Comparison of ENCODE assay signal across 19 mouse cellular contexts in genomic region chr2:91832227-91832626, GRCm38 (mm10).
A peak's percentile ranks its signal among the peaks of the same experiment; 100 is the strongest.
DNase-seq lines count a peak whose midpoint lies in the region; ATAC-seq and TF ChIP-seq lines count a peak whose summit lies in the region.
"Had no signal": no experiment of that assay in that cellular context is flagged by ENCODE, and none has a peak within 500 bp of the region (broad histone marks: within the 10 kb centered on the region; RNA-seq: fewer than 3 reads in every experiment).

No protein-coding gene starts in this region.

- H3K36me3 ChIP-seq in intestine, embryonic 16.5 days (ENCODE audit: control insufficient read depth, insufficient read depth, low read length): no peaks in the 10 kb centered on the region
- H3K36me3 ChIP-seq in kidney, embryonic 16.5 days (ENCODE audit: insufficient read depth, low read length): no peaks in the 10 kb centered on the region
- no peaks in the 10 kb centered on the region for H3K36me3 ChIP-seq in liver, postnatal 0 days (replicated peaks; ENCODE audit: insufficient read depth, low read length)
- no peaks in the 10 kb centered on the region for H3K36me3 ChIP-seq in thymus, adult 2 months (ENCODE audit: control insufficient read depth, insufficient read depth, low read length)
- H3K36me3 ChIP-seq: hindbrain, embryonic 12.5 days; limb, embryonic 15.5 days; neural tube, embryonic 13.5 days had no signal

- no peak for TF ChIP-seq CTCF in liver, postnatal 0 days (IDR thresholded peaks at IDR 0.05; ENCODE audit: low read depth)
- TF ChIP-seq CTCF in thymus, adult 2 months (IDR thresholded peaks at IDR 0.05; ENCODE audit: borderline replicate concordance, control insufficient read depth, extremely low read depth, insufficient read depth, low read length, poor library complexity): no peak

- peak; percentile 96 for ATAC-seq in intestine, embryonic 16.5 days
- peak; percentile 84; the same call in 1 of the 2 replicates for ATAC-seq in kidney, embryonic 16.5 days (ENCODE audit: low FRiP score, low TSS enrichment)
- ATAC-seq in liver, postnatal 0 days: peak; percentile 95
- ATAC-seq: forebrain, postnatal 0 days; Patski had no signal

- no peak overlapping the region for H3K4me3 ChIP-seq in intestine, embryonic 16.5 days (ENCODE audit: low read length)
- H3K4me3 ChIP-seq in kidney, embryonic 16.5 days (ENCODE audit: low read length): no peak overlapping the region
- H3K4me3 ChIP-seq in liver, postnatal 0 days (ENCODE audit: low read depth, low read length): no peak overlapping the region
- no peak overlapping the region for H3K4me3 ChIP-seq in thymus, adult 2 months (ENCODE audit: control insufficient read depth, insufficient read depth, low read length)
- H3K4me3 ChIP-seq: hindbrain, embryonic 12.5 days; layer of hippocampus, adult 2 months; left cerebral cortex, adult 2 months; limb, embryonic 15.5 days; neural tube, embryonic 13.5 days had no signal

- no peaks in the 10 kb centered on the region for H3K9me3 ChIP-seq in intestine, embryonic 16.5 days (ENCODE audit: control insufficient read depth, low read length)
- H3K9me3 ChIP-seq in kidney, embryonic 16.5 days (ENCODE audit: low read length): no peaks in the 10 kb centered on the region
- no peaks in the 10 kb centered on the region for H3K9me3 ChIP-seq in liver, postnatal 0 days (ENCODE audit: low read length)
- H3K9me3 ChIP-seq: hindbrain, embryonic 12.5 days; limb, embryonic 15.5 days; neural tube, embryonic 13.5 days had no signal

- H3K27me3 ChIP-seq in intestine, embryonic 16.5 days (replicated peaks; ENCODE audit: control insufficient read depth, insufficient read depth, low read length): no peaks in the 10 kb centered on the region
- H3K27me3 ChIP-seq in kidney, embryonic 16.5 days (ENCODE audit: insufficient read depth, low read length): no peaks in the 10 kb centered on the region
- H3K27me3 ChIP-seq in liver, postnatal 0 days (ENCODE audit: insufficient read depth, low read length): no peaks in the 10 kb centered on the region
- H3K27me3 ChIP-seq in thymus, adult 2 months (ENCODE audit: control insufficient read depth, insufficient read depth, low read length): no peaks in the 10 kb centered on the region
- H3K27me3 ChIP-seq: hindbrain, embryonic 12.5 days; limb, embryonic 15.5 days; neural tube, embryonic 13.5 days; Patski had no signal

- H3K4me1 ChIP-seq in intestine, embryonic 16.5 days (ENCODE audit: control insufficient read depth, insufficient read depth, low read length): peaks cover 7% of the 10 kb centered on the region; the same call in 1 of the 2 replicates
- 0 out of 2 replicates have a peak, but pooled peaks cover 4% of the 10 kb centered on the region for H3K4me1 ChIP-seq in kidney, embryonic 16.5 days (ENCODE audit: insufficient read depth, low read length)
- peaks cover 8% of the 10 kb centered on the region; the same call in 1 of the 2 replicates for H3K4me1 ChIP-seq in liver, postnatal 0 days (ENCODE audit: insufficient read depth)
- H3K4me1 ChIP-seq in thymus, adult 2 months (replicated peaks; ENCODE audit: control insufficient read depth, insufficient read depth, low read length): no peaks in the 10 kb centered on the region; the same call in 1 of the 2 replicates
- H3K4me1 ChIP-seq: hindbrain, embryonic 12.5 days; limb, embryonic 15.5 days had no signal

- no peak for TF ChIP-seq POLR2A in thymus, adult 2 months (IDR thresholded peaks at IDR 0.05; ENCODE audit: control insufficient read depth, extremely low read depth, insufficient read depth, low read length, poor library complexity)

- H3K4me2 ChIP-seq in intestine, embryonic 16.5 days (ENCODE audit: low read depth, low read length): no peak overlapping the region
- H3K4me2 ChIP-seq in kidney, embryonic 16.5 days (replicated peaks; ENCODE audit: low read depth, low read length): no peak overlapping the region
- H3K4me2 ChIP-seq in liver, postnatal 0 days (ENCODE audit: low read depth, low read length): peak overlapping the region; percentile 13; the same call in 1 of the 2 replicates
- H3K4me2 ChIP-seq: hindbrain, embryonic 12.5 days; limb, embryonic 15.5 days; neural tube, embryonic 13.5 days had no signal

- peak; percentile 57 for DNase-seq in adipocyte (ENCODE audit: low spot score)
- DNase-seq in liver, postnatal 0 days: peak; percentile 19
- no peak for DNase-seq in right cerebral cortex, postnatal 10 days (ENCODE audit: low spot score in 2 of 2)
- no peak for DNase-seq in thymus, adult 2 months
- no peak for DNase-seq in gastrocnemius, adult 18-20 months (ENCODE audit: low spot score)
- DNase-seq in lung, postnatal 10 days: no peak
- DNase-seq: B cell, adult 2 months; cerebellum, adult 11-12 months; forebrain, postnatal 0 days; lung, postnatal 14 days; thymus, adult 18-20 months had no signal

- H3K9ac ChIP-seq in intestine, embryonic 16.5 days (ENCODE audit: low read depth, low read length): no peak overlapping the region
- no peak overlapping the region for H3K9ac ChIP-seq in kidney, embryonic 16.5 days (replicated peaks; ENCODE audit: low read length)
- H3K9ac ChIP-seq in liver, postnatal 0 days (replicated peaks): no peak overlapping the region
- H3K9ac ChIP-seq: forebrain, postnatal 0 days; hindbrain, embryonic 12.5 days; limb, embryonic 15.5 days; neural tube, embryonic 13.5 days had no signal

- H3K27ac ChIP-seq in intestine, embryonic 16.5 days (ENCODE audit: low read length): no peak overlapping the region
- H3K27ac ChIP-seq in kidney, embryonic 16.5 days (ENCODE audit: low read length): no peak overlapping the region
- peak overlapping the region; percentile 82 for H3K27ac ChIP-seq in liver, postnatal 0 days (ENCODE audit: low read depth)
- H3K27ac ChIP-seq in thymus, adult 2 months (ENCODE audit: control insufficient read depth, insufficient read depth, low read length): no peak overlapping the region
- H3K27ac ChIP-seq: hindbrain, embryonic 12.5 days; layer of hippocampus, adult 2 months; left cerebral cortex, adult 2 months; limb, embryonic 15.5 days; neural tube, embryonic 13.5 days had no signal

- no peak for TF ChIP-seq EP300 in liver, postnatal 0 days (IDR thresholded peaks at IDR 0.05; ENCODE audit: low read depth)

Comparison
In these comparisons a context has a peak if more than half of its experiments do, and no peak if none do; other contexts are left out.
1. DNase-seq: peak in adipocyte (single experiment) and liver, postnatal 0 days (single experiment); none in right cerebral cortex, postnatal 10 days (0 of 2), thymus, adult 2 months (single experiment), gastrocnemius, adult 18-20 months (single experiment) and lung, postnatal 10 days (single experiment).
2. Peak in every context shown above with its lines, with median percentiles within 50 percentile points of each other: ATAC-seq.